Mouse (Mus musculus): Measurements from ENCODE around the gene Grm8. TPM values are rescaled to one million over a fixed set of nuclear protein-coding genes. Genes with fewer than 3 reads are reported as not detected.

Grm8 gene
- total RNA-seq, 2 experiments from 2014 or later = 0.21 to 0.43 TPM

- DNase-seq (ENCODE audit: low spot score) = no peak
These were observed 872.4 kb downstream of the Grm8 start for GRCm38 (mm10) chr6:27262611-27263010.

GRCm38 (mm10) chr6:27240416-27240815 lies 894.6 kb downstream of the Grm8 start:
- DNase-seq (ENCODE audit: low spot score) = peak; percentile 32

- DNase-seq (ENCODE audit: low spot score) = no peak
These were observed 895.0 kb downstream of the Grm8 start for GRCm38 (mm10) chr6:27239968-27240367.

Small RNA genes lying within 50 kb of the gene (microRNA-seq; reads per million reads assigned to microRNA genes)
- gene Mir592 = 6.5 reads per million, percentile 15 among the genes with 10 or more reads in this experiment

Data from gastrocnemius, adult 18-20 months (tissue).